Mouse (Mus musculus) liver, adult 2 months (tissue): ENCODE measurements around the gene Ndufb10.

Source experiments
- CTCF ChIP-seq: fragments of 200-500 bp; IDR thresholded peaks from 2 replicates; pipeline ENCODE4 v1.5.1; 2011; ENCODE audit warnings: low read depth, low read length, control low read depth
- POLR2A ChIP-seq: fragments of 200-500 bp; IDR thresholded peaks from 2 replicates; pipeline ENCODE4 v1.6.1; 2011; ENCODE audit warnings: low read length, control low read depth; ENCODE audit not compliant: insufficient read depth; ENCODE audit errors: extremely low read depth

DNA sequence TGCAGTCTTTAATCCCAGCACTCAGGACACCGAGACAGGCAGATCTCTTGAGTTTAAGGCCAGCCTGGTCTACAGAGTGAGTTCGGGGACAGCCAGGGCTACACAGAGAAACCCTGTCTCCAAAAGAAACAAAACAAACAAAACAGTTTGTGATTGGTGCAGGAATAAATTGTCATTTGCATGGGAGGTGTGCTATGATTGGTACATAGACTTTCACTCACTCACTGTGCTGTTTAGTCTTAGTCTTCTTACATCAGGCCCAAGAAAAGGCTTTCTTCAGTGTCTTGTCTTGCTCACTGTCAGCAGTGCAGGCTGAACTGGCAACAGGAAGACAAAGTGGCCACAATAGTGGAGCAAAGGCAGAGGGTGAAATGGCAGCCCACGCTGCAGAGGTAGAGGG lies 20.1 kb upstream of the Ndufb10 start:
- no peak for TF ChIP-seq POLR2A
- no peak for TF ChIP-seq CTCF
